Mouse (Mus musculus) limb, embryonic 14.5 days (tissue): ENCODE data around the gene Gmip. TPM values are rescaled to one million over a fixed set of nuclear protein-coding genes. Genes with fewer than 3 reads are reported as not detected.

Experiments
- ATAC-seq: fragments of 200-750 bp; cut with Nextera tagmentation; 2 replicates; pipeline ENCODE4 v1.8.0; 2017; ENCODE audit warnings: low read depth, moderate number of reproducible peaks, moderate TSS enrichment; ENCODE audit not compliant: low FRiP score
- DNase-seq: peaks from one replicate; pipeline ENCODE4 v3.0.0-alpha.2; 2015; ENCODE audit warnings: low spot score
- H3K27ac ChIP-seq: fragments of 300-500 bp; sonication (generic); replicated peaks from 2 replicates; pipeline ENCODE4 v1.5.1; 2014; ENCODE audit warnings: low read depth, mild to moderate bottlenecking, low read length, moderate library complexity, mixed read lengths
- H3K27me3 ChIP-seq: fragments of 300-500 bp; sonication (generic); 2 replicates; pipeline ENCODE4 v1.6.1; 2014; ENCODE audit warnings: low read length, mixed read lengths; ENCODE audit not compliant: control insufficient read depth, insufficient read depth
- H3K36me3 ChIP-seq: fragments of 300-500 bp; sonication (generic); 2 replicates; pipeline ENCODE4 v1.6.1; 2014; ENCODE audit warnings: mild to moderate bottlenecking, low read length, moderate library complexity, mixed read lengths; ENCODE audit not compliant: control insufficient read depth, insufficient read depth
- H3K4me1 ChIP-seq: fragments of 300-500 bp; sonication (generic); 2 replicates; pipeline ENCODE4 v1.6.1; 2014; ENCODE audit warnings: antibody characterized with exemption, low read length, mixed read lengths; ENCODE audit not compliant: control insufficient read depth, insufficient read depth
- H3K4me2 ChIP-seq: fragments of 300-500 bp; sonication (generic); replicated peaks from 2 replicates; pipeline ENCODE4 v1.6.1; 2014; ENCODE audit warnings: low read depth, mild to moderate bottlenecking, low read length, moderate library complexity; ENCODE audit not compliant: severe bottlenecking
- H3K4me3 ChIP-seq: fragments of 300-500 bp; sonication (generic); replicated peaks from 2 replicates; pipeline ENCODE4 v1.5.1; 2014; ENCODE audit warnings: low read length
- H3K9ac ChIP-seq: fragments of 300-500 bp; sonication (generic); 2 replicates; pipeline ENCODE4 v1.6.1; 2014; ENCODE audit warnings: mild to moderate bottlenecking, low read depth, low read length, moderate library complexity; ENCODE audit not compliant: severe bottlenecking
- H3K9me3 ChIP-seq: fragments of 300-500 bp; sonication (generic); 2 replicates; pipeline ENCODE4 v1.6.1; 2016; ENCODE audit warnings: low read length; ENCODE audit not compliant: control insufficient read depth
- POLR2A ChIP-seq: fragments of 200-500 bp; IDR thresholded peaks from 2 replicates; pipeline ENCODE4 v1.8.0; 2012; ENCODE audit warnings: inconsistent platforms, mild to moderate bottlenecking, moderate library complexity, borderline replicate concordance; ENCODE audit not compliant: insufficient read depth, insufficient read length; ENCODE audit errors: extremely low read depth
- WGBS: fragments of 180-500 bp; shearing (Covaris S2); extraction: QIAGEN DNeasy Blood & Tissue Kit; methylation state at CpG from one replicate; pipeline ENCODE4 v1.1.7; 2014; 5-methylcytosine and 5-hydroxymethylcytosine counted together
- polyA plus RNA-seq, 2 experiments: library from polyadenylated mRNA; depleted of rRNA in 1 of 2; stranded (reverse) in 1 of 2; unstranded in 1 of 2; fragments of >200 nt; fragmentation: Nextera tagmentation in 1 of 2; extraction: Ambion mirVana in 1 of 2; gene quantifications; 2 replicates each; pipeline versions ENCODE4 v1.2.1 to v1.2.3; 2012 to 2014

Gmip gene
- polyA plus RNA-seq, 2 experiments, result 7.7 to 25.4 TPM

- Histone ChIP-seq H3K36me3 (peaks cover 29% of the 10 kb centered on the region), H3K9me3 (no peaks in the 10 kb centered on the region), H3K4me2 (peak overlapping the region; percentile 66), H3K4me3 (peak overlapping the region; percentile 99), H3K9ac (peak overlapping the region; percentile 92), H3K27ac (peak overlapping the region; percentile 71), H3K27me3 (no peaks in the 10 kb centered on the region), H3K4me1 (peaks cover 16% of the 10 kb centered on the region)
- WGBS, result under 1% methylated on average over 18 of the region's 48 CpGs
- ATAC-seq (peak; percentile 64), DNase-seq (no peak)
- no peak for TF ChIP-seq POLR2A
Observed at GRCm38 (mm10) chr8:69791415-69792068, 16.9 kb upstream of the Gmip start.

- no peak for DNase-seq
- H3K9ac ChIP-seq, result no peak overlapping the region
- H3K4me3 ChIP-seq, result no peak overlapping the region
- H3K4me1 ChIP-seq, result peaks cover 16% of the 10 kb centered on the region
- no peaks in the 10 kb centered on the region for H3K9me3 ChIP-seq
- H3K36me3 ChIP-seq, result peaks cover 51% of the 10 kb centered on the region
- no peak for ATAC-seq
- H3K27me3 ChIP-seq, result no peaks in the 10 kb centered on the region
- no peak overlapping the region for H3K27ac ChIP-seq
- 96% methylated on average over 4 of the region's 4 CpGs for whole genome bisulfite sequencing
- H3K4me2 ChIP-seq, result no peak overlapping the region
- no peak for TF ChIP-seq POLR2A
Observed at GRCm38 (mm10) chr8:69793666-69794065, 14.8 kb upstream of the Gmip start.

- H3K4me2 ChIP-seq, result no peak overlapping the region
- no peak overlapping the region for H3K27ac ChIP-seq
- ATAC-seq, result no peak
- WGBS, result 94% methylated on average over 3 of the region's 3 CpGs
- TF ChIP-seq POLR2A, result no peak
- no peak for DNase-seq
- peaks cover 55% of the 10 kb centered on the region for H3K36me3 ChIP-seq
- H3K4me1 ChIP-seq, result peaks cover 16% of the 10 kb centered on the region
- no peak overlapping the region for H3K4me3 ChIP-seq
- H3K9me3 ChIP-seq, result no peaks in the 10 kb centered on the region
- no peak overlapping the region for H3K9ac ChIP-seq
- H3K27me3 ChIP-seq, result no peaks in the 10 kb centered on the region
Observed at GRCm38 (mm10) chr8:69794096-69794495, 14.4 kb upstream of the Gmip start.

DNA sequence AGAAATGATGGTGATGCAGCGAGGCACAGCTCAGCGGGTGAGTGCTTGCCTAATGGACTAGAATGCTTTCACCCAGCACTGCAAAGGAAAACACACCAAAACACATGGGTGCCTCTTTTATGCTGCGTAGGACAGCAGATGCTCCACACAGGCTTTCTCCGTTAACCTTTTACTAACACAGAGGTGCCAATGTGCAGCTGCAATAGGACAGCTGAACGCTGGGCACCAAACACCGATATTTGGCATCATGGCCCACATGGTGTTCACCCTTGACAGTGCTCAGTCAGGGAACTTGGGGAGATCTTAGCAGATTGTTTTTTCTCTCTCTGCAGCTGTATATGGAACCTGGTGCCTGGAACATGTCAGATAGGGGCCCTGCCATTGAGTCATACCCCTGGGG, 13.6 kb upstream of the Gmip start:
- peaks cover 63% of the 10 kb centered on the region for H3K36me3 ChIP-seq

DNA sequence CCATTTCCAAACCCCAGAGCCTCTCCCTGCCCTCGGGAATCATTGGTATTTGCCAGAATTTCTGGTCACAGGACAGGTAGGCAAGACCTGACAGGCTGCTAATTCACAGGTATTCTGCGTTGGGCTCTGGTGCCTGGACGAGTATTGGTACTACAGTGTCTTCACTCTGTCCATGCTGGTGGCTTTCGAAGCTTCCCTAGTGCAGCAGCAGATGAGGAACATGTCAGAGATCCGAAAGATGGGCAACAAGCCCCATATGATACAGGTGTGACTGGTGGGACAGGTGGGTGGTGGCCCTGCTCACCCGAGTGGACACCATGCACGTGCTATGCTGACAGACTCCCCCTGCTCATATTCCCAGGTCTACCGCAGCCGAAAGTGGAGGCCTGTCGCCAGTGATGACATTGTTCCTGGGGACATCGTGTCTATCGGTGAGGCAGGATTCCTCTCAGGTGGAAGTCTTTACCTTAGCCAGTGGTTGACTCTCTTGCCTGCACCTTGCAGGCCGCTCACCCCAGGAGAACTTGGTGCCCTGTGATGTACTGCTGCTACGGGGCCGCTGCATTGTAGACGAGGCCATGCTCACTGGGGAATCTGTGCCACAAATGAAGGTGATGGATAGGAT, 11.6 kb upstream of the Gmip start:
- Histone ChIP-seq H3K27me3 (no peaks in the 10 kb centered on the region), H3K4me1 (peaks cover 10% of the 10 kb centered on the region), H3K9me3 (no peaks in the 10 kb centered on the region), H3K4me2 (no peak overlapping the region), H3K36me3 (peaks cover 81% of the 10 kb centered on the region), H3K4me3 (no peak overlapping the region), H3K9ac (no peak overlapping the region), H3K27ac (no peak overlapping the region)
- WGBS, result 96% methylated on average over 16 of the region's 16 CpGs
- ATAC-seq (no peak), DNase-seq (no peak)
- no peak for TF ChIP-seq POLR2A

More for the DNA sequence above, 13.6 kb upstream of the Gmip start:
- 94% methylated on average over 6 of the region's 6 CpGs for WGBS
- H3K4me1 ChIP-seq, result peaks cover 16% of the 10 kb centered on the region
- no peaks in the 10 kb centered on the region for H3K9me3 ChIP-seq
- no peaks in the 10 kb centered on the region for H3K27me3 ChIP-seq
- ATAC-seq (no peak), DNase-seq (no peak)
- no peak overlapping the region for H3K4me3 ChIP-seq
- H3K9ac ChIP-seq, result no peak overlapping the region
- no peak overlapping the region for H3K27ac ChIP-seq
- H3K4me2 ChIP-seq, result no peak overlapping the region
- TF ChIP-seq POLR2A, result no peak
